Comparison of ENCODE assay signal across 10 mouse cellular contexts in the genomic region with DNA sequence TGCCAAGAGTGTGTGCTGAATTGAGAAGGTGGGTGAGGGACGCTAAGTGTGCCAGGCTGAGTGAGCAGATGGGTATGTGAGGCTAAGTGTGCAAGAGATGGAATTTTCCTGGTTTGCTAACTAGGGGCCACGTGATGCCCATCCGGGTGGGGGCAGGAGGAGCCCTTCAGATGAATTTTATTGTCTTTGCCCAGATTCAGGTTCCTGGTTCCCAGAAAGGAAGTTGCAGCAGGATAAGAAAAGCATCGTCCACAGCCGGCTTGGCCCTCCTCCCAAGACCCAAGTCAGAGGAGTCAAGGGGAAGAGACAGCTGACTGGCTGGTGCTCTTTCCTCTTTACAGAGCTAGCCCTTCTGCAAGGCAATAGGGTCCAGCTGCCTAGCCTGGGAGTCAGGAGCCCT. TPM values are rescaled to one million over a fixed set of nuclear protein-coding genes. Genes with fewer than 3 reads are reported as not detected.
DNase-seq lines count a peak whose midpoint lies in the region; ATAC-seq and TF ChIP-seq lines count a peak whose summit lies in the region.
"Had no signal": no experiment of that assay in that cellular context is flagged by ENCODE, and none has a peak within 500 bp of the region (broad histone marks: within the 10 kb centered on the region; RNA-seq: fewer than 3 reads in every experiment).

A gene (minus strand): TSS at position 84 of the 400 bp plus-strand sequence.

- H3K9me3 ChIP-seq in lung, embryonic 16.5 days (ENCODE audit: control insufficient read depth, low read length) = no peaks in the 10 kb centered on the region
- no peaks in the 10 kb centered on the region for H3K9me3 ChIP-seq in kidney, postnatal 0 days (replicated peaks; ENCODE audit: low read length)
- no peaks in the 10 kb centered on the region for H3K9me3 ChIP-seq in neural tube, embryonic 13.5 days
- H3K9me3 ChIP-seq: embryonic facial prominence, embryonic 12.5 days had no signal

- H3K4me3 ChIP-seq in lung, embryonic 16.5 days (ENCODE audit: low read length) = no peak within 1 kb of the TSS
- H3K4me3 ChIP-seq in lung, adult 2 months (replicated peaks; ENCODE audit: extremely low read depth, low read depth, low read length) = no peak within 1 kb of the TSS
- H3K4me3 ChIP-seq in kidney, postnatal 0 days (replicated peaks; ENCODE audit: low read depth, low read length) = peak within 1 kb of the TSS; percentile 21
- no peak within 1 kb of the TSS for H3K4me3 ChIP-seq in neural tube, embryonic 13.5 days
- no peak within 1 kb of the TSS for H3K4me3 ChIP-seq in layer of hippocampus, adult 2 months
- H3K4me3 ChIP-seq: embryonic facial prominence, embryonic 12.5 days had no signal

- no peak for TF ChIP-seq POLR2A in lung, adult 2 months (IDR thresholded peaks at IDR 0.05; ENCODE audit: borderline replicate concordance, extremely low read depth, low read depth, low read length)

- peak within 1 kb of the TSS; percentile 52 for H3K27ac ChIP-seq in lung, embryonic 16.5 days (ENCODE audit: low read length)
- peak within 1 kb of the TSS; percentile 64 for H3K27ac ChIP-seq in kidney, postnatal 0 days
- no peak within 1 kb of the TSS for H3K27ac ChIP-seq in neural tube, embryonic 13.5 days (replicated peaks)
- no peak within 1 kb of the TSS for H3K27ac ChIP-seq in layer of hippocampus, adult 2 months
- H3K27ac ChIP-seq: embryonic facial prominence, embryonic 12.5 days had no signal

- H3K4me1 ChIP-seq in lung, embryonic 16.5 days (replicated peaks; ENCODE audit: control insufficient read depth, insufficient read depth, low read length) = peaks cover 5% of the 10 kb centered on the region; the same call in 1 of the 2 replicates
- H3K4me1 ChIP-seq in lung, adult 2 months (ENCODE audit: control insufficient read depth, insufficient read depth, low read length) = peaks cover 10% of the 10 kb centered on the region; the same call in 1 of the 2 replicates
- H3K4me1 ChIP-seq in kidney, postnatal 0 days (replicated peaks; ENCODE audit: insufficient read depth, low read length) = 0 out of 2 replicates have a peak, but pooled peaks cover 4% of the 10 kb centered on the region
- peaks cover 8% of the 10 kb centered on the region for H3K4me1 ChIP-seq in neural tube, embryonic 13.5 days (replicated peaks)

- H3K36me3 ChIP-seq in lung, embryonic 16.5 days (ENCODE audit: control insufficient read depth, insufficient read depth, low read length) = no peaks in the 10 kb centered on the region
- H3K36me3 ChIP-seq in kidney, postnatal 0 days (ENCODE audit: insufficient read depth, low read length) = no peaks in the 10 kb centered on the region
- H3K36me3 ChIP-seq in neural tube, embryonic 13.5 days = no peaks in the 10 kb centered on the region
- H3K36me3 ChIP-seq: embryonic facial prominence, embryonic 12.5 days had no signal

- no peak within 1 kb of the TSS for H3K9ac ChIP-seq in lung, embryonic 16.5 days (ENCODE audit: low read length)
- 0 out of 2 replicates have a peak within 1 kb of the TSS, but pooled peaks have one; percentile 35 for H3K9ac ChIP-seq in kidney, postnatal 0 days (ENCODE audit: low read depth, low read length)
- no peak within 1 kb of the TSS for H3K9ac ChIP-seq in neural tube, embryonic 13.5 days
- H3K9ac ChIP-seq: embryonic facial prominence, embryonic 12.5 days had no signal

- 64% methylated on average over 5 of the region's 5 CpGs for WGBS in lung, embryonic 16.5 days
- 52% methylated on average over 5 of the region's 5 CpGs for WGBS in lung, adult 2 months
- 69% methylated on average over 5 of the region's 5 CpGs for WGBS in kidney, postnatal 0 days
- WGBS in neural tube, embryonic 13.5 days = 79% methylated on average over 5 of the region's 5 CpGs

- peak within 1 kb of the TSS; percentile 36; the same call in 1 of the 2 replicates for H3K4me2 ChIP-seq in lung, embryonic 16.5 days (ENCODE audit: low read depth, low read length)
- H3K4me2 ChIP-seq in kidney, postnatal 0 days (ENCODE audit: low read length) = peak within 1 kb of the TSS; percentile 45
- H3K4me2 ChIP-seq in neural tube, embryonic 13.5 days = peak within 1 kb of the TSS; percentile 31

- TF ChIP-seq CTCF in lung, adult 2 months (IDR thresholded peaks at IDR 0.05; ENCODE audit: insufficient read depth, low read length) = no peak
- TF ChIP-seq CTCF in kidney, postnatal 0 days (IDR thresholded peaks at IDR 0.05; ENCODE audit: low read depth) = no peak
- no peak for TF ChIP-seq CTCF in layer of hippocampus, adult 2 months (conservative IDR thresholded peaks at IDR 0.05)

- no peak for DNase-seq in lung, adult 2 months
- peak; percentile 38 to 59 for DNase-seq in heart, adult 9 months (ENCODE audit: low spot score in 2 of 2)
- DNase-seq in kidney, postnatal 0 days (ENCODE audit: low spot score) = peak; percentile 49
- DNase-seq in layer of hippocampus, adult 2 months (ENCODE audit: low spot score in 2 of 2) = no peak
- no peak for DNase-seq in spleen, postnatal 4 days (ENCODE audit: low spot score in 2 of 2)
- no peak for DNase-seq in cerebellum, postnatal 4 days (ENCODE audit: low spot score in 2 of 2)

- ATAC-seq in lung, embryonic 16.5 days (ENCODE audit: low read depth) = peak; percentile 47; the same call in 1 of the 2 replicates
- no peak for ATAC-seq in kidney, postnatal 0 days (replicated peaks; ENCODE audit: low FRiP score, low read depth)
- no peak for ATAC-seq in neural tube, embryonic 13.5 days (ENCODE audit: low read depth)

- H3K27me3 ChIP-seq in lung, embryonic 16.5 days (ENCODE audit: control insufficient read depth, insufficient read depth, low read depth, low read length) = no peaks in the 10 kb centered on the region; the same call in 1 of the 2 replicates
- no peaks in the 10 kb centered on the region for H3K27me3 ChIP-seq in kidney, postnatal 0 days (ENCODE audit: insufficient read depth, low read length)
- H3K27me3 ChIP-seq in neural tube, embryonic 13.5 days = no peaks in the 10 kb centered on the region
- H3K27me3 ChIP-seq: embryonic facial prominence, embryonic 12.5 days had no signal

RNA-seq across cellular contexts. Expression of the gene that starts here (rescaled TPM):
- 5.3 and 6.3 TPM in 2 replicates for polyA plus RNA-seq in lung, embryonic 16.5 days (2015; fragmentation: Nextera tagmentation; extraction: Ambion mirVana)
- 1.9 and 2.7 TPM in 2 replicates for polyA plus RNA-seq in lung, adult 2 months (2012; rRNA removed)
- 39.9 and 40.3 TPM in 2 replicates for polyA plus RNA-seq in kidney, postnatal 0 days (2015; fragmentation: Nextera tagmentation; extraction: Ambion mirVana)
- polyA plus RNA-seq in neural tube, embryonic 13.5 days (2015; fragmentation: Nextera tagmentation; extraction: Ambion mirVana) = 0.73 and 1.5 TPM in 2 replicates
- under 1 TPM; 0.41 to 0.83 TPM for total RNA-seq in layer of hippocampus, adult 2 months (2021)
- total RNA-seq: left cerebral cortex, postnatal 36 days had no signal

Comparison
In these comparisons a context has a peak if more than half of its experiments do, and no peak if none do; other contexts are left out.
1. H3K27ac ChIP-seq: peak in lung, embryonic 16.5 days (single experiment) and kidney, postnatal 0 days (single experiment); none in neural tube, embryonic 13.5 days (single experiment) and layer of hippocampus, adult 2 months (single experiment).
2. DNase-seq: peak in heart, adult 9 months (2 of 2) and kidney, postnatal 0 days (single experiment); none in lung, adult 2 months (single experiment), layer of hippocampus, adult 2 months (0 of 2), spleen, postnatal 4 days (0 of 2) and cerebellum, postnatal 4 days (0 of 2).
3. Peak in every context shown above with its lines, with median percentiles within 50 percentile points of each other: H3K4me2 ChIP-seq.